In the genomic region with DNA sequence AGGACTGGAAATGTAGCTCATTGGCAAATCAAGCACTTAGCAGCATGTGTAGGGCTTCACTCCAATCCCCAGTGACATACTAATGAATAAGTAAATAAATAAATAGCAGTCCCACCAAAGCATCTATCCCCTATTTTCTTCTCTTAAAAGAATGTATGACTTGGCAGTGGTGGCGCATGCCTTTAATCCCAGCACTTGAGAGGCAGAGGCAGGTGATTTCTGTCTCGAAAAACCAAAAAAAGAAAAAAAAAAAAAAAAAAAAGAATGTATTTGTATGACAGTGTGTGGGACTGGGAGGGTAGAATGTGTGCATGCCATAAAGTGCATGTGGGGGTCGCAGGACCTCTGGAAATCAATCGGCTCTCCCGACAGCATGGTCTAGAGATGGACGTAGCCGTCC, we compare ENCODE assay signal across 23 mouse cellular contexts. TPM values are rescaled to one million over a fixed set of nuclear protein-coding genes. Genes with fewer than 3 reads are reported as not detected.
DNase-seq lines count a peak whose midpoint lies in the region; ATAC-seq and TF ChIP-seq lines count a peak whose summit lies in the region.
"Had no signal": no experiment of that assay in that cellular context is flagged by ENCODE, and none has a peak within 500 bp of the region (broad histone marks: within the 10 kb centered on the region; RNA-seq: fewer than 3 reads in every experiment).

No protein-coding gene starts in this region.

- DNase-seq in heart, postnatal 36 days = no peak
- no peak for DNase-seq in left cerebral cortex, adult 2 months (ENCODE audit: extremely low spot score in 1 of 2, low spot score in 2 of 2)
- DNase-seq in left cerebral cortex, postnatal 10 days (ENCODE audit: extremely low spot score in 1 of 2, low spot score in 2 of 2) = no peak
- DNase-seq in heart, postnatal 0 days (ENCODE audit: low spot score) = no peak
- DNase-seq: adrenal gland, postnatal 25 days; cerebellum, adult 11 months; cerebellum, postnatal 14 days; embryo, embryonic 11 days; gastrocnemius, postnatal 36 days; lung, adult 2 months; lung, postnatal 36 days; right cerebral cortex, postnatal 25 days; thymus, adult 18-20 months; thymus, postnatal 4 days had no signal

- peak overlapping the region; percentile 12; the same call in 1 of the 2 replicates for H3K27ac ChIP-seq in forebrain, embryonic 15.5 days (replicated peaks)
- H3K27ac ChIP-seq in forebrain, embryonic 13.5 days = no peak overlapping the region
- H3K27ac ChIP-seq in heart, embryonic 12.5 days (ENCODE audit: poor library complexity, severe bottlenecking) = peak overlapping the region; percentile 85
- H3K27ac ChIP-seq in left cerebral cortex, adult 2 months = peak overlapping the region; percentile 36; the same call in 1 of the 2 replicates
- H3K27ac ChIP-seq in heart, postnatal 0 days (ENCODE audit: low read depth) = peak overlapping the region; percentile 82
- no peak overlapping the region for H3K27ac ChIP-seq in intestine, embryonic 16.5 days (ENCODE audit: low read length)
- H3K27ac ChIP-seq: hindbrain, embryonic 13.5 days; stomach, embryonic 15.5 days had no signal

- intact Hi-C loops in heart, postnatal 36 days (cut with DNase I) = no loop called here
- intact Hi-C loops in left cerebral cortex, adult 2 months (cut with DNase I) = no loop called here
- intact Hi-C loops in left cerebral cortex, postnatal 10 days (cut with DNase I) = no loop called here

- WGBS in forebrain, embryonic 15.5 days = 85% methylated on average over 7 of the region's 7 CpGs
- 88% methylated on average over 7 of the region's 7 CpGs for WGBS in forebrain, embryonic 13.5 days
- 53% methylated on average over 7 of the region's 7 CpGs for WGBS in heart, embryonic 12.5 days
- 44% methylated on average over 7 of the region's 7 CpGs for WGBS in heart, postnatal 0 days
- WGBS in intestine, embryonic 16.5 days = 83% methylated on average over 7 of the region's 7 CpGs

- no peak overlapping the region for H3K9ac ChIP-seq in forebrain, embryonic 15.5 days (replicated peaks)
- H3K9ac ChIP-seq in forebrain, embryonic 13.5 days = no peak overlapping the region
- no peak overlapping the region for H3K9ac ChIP-seq in heart, embryonic 12.5 days
- no peak overlapping the region for H3K9ac ChIP-seq in heart, postnatal 0 days (replicated peaks; ENCODE audit: low read depth, low read length)
- no peak overlapping the region for H3K9ac ChIP-seq in intestine, embryonic 16.5 days (ENCODE audit: low read depth, low read length)
- H3K9ac ChIP-seq: hindbrain, embryonic 13.5 days; stomach, embryonic 15.5 days had no signal

- no peaks in the 10 kb centered on the region for H3K27me3 ChIP-seq in forebrain, embryonic 15.5 days
- no peaks in the 10 kb centered on the region for H3K27me3 ChIP-seq in forebrain, embryonic 13.5 days
- no peaks in the 10 kb centered on the region for H3K27me3 ChIP-seq in heart, embryonic 12.5 days (replicated peaks)
- H3K27me3 ChIP-seq in heart, postnatal 0 days (ENCODE audit: control insufficient read depth, insufficient read depth, low read length) = no peaks in the 10 kb centered on the region
- no peaks in the 10 kb centered on the region for H3K27me3 ChIP-seq in intestine, embryonic 16.5 days (replicated peaks; ENCODE audit: control insufficient read depth, insufficient read depth, low read length)
- H3K27me3 ChIP-seq: CH12.LX; hindbrain, embryonic 13.5 days; stomach, embryonic 15.5 days had no signal

- H3K4me1 ChIP-seq in forebrain, embryonic 15.5 days = peaks cover 19% of the 10 kb centered on the region
- peaks cover 5% of the 10 kb centered on the region; the same call in 1 of the 2 replicates for H3K4me1 ChIP-seq in forebrain, embryonic 13.5 days
- peaks cover 35% of the 10 kb centered on the region for H3K4me1 ChIP-seq in heart, embryonic 12.5 days (replicated peaks)
- H3K4me1 ChIP-seq in heart, postnatal 0 days (ENCODE audit: control insufficient read depth, insufficient read depth) = peaks cover 18% of the 10 kb centered on the region
- peaks cover 2% of the 10 kb centered on the region; the same call in 1 of the 2 replicates for H3K4me1 ChIP-seq in intestine, embryonic 16.5 days (ENCODE audit: control insufficient read depth, insufficient read depth, low read length)

- H3K4me2 ChIP-seq in forebrain, embryonic 15.5 days (replicated peaks) = no peak overlapping the region
- no peak overlapping the region for H3K4me2 ChIP-seq in forebrain, embryonic 13.5 days
- H3K4me2 ChIP-seq in heart, embryonic 12.5 days = peak overlapping the region; percentile 48
- peak overlapping the region; percentile 22; the same call in 1 of the 2 replicates for H3K4me2 ChIP-seq in heart, postnatal 0 days (ENCODE audit: low read depth, low read length)
- H3K4me2 ChIP-seq in intestine, embryonic 16.5 days (ENCODE audit: low read depth, low read length) = no peak overlapping the region
- H3K4me2 ChIP-seq: hindbrain, embryonic 13.5 days; stomach, embryonic 15.5 days had no signal

- no peak for ATAC-seq in forebrain, embryonic 15.5 days (replicated peaks)
- no peak for ATAC-seq in forebrain, embryonic 13.5 days
- ATAC-seq in heart, embryonic 12.5 days (ENCODE audit: insufficient number of reproducible peaks, low FRiP score) = no peak
- no peak for ATAC-seq in heart, postnatal 0 days (ENCODE audit: insufficient read depth, low read depth)
- ATAC-seq in intestine, embryonic 16.5 days = no peak
- ATAC-seq: inflammation-experienced regulatory T-cells, adult 6 months; midbrain, embryonic 16.5 days had no signal

- H3K9me3 ChIP-seq in forebrain, embryonic 15.5 days = no peaks in the 10 kb centered on the region
- no peaks in the 10 kb centered on the region for H3K9me3 ChIP-seq in forebrain, embryonic 13.5 days (replicated peaks)
- H3K9me3 ChIP-seq in heart, embryonic 12.5 days (replicated peaks) = no peaks in the 10 kb centered on the region
- no peaks in the 10 kb centered on the region for H3K9me3 ChIP-seq in heart, postnatal 0 days (replicated peaks; ENCODE audit: control insufficient read depth, low read length)
- no peaks in the 10 kb centered on the region for H3K9me3 ChIP-seq in intestine, embryonic 16.5 days (ENCODE audit: control insufficient read depth, low read length)
- H3K9me3 ChIP-seq: hindbrain, embryonic 13.5 days; stomach, embryonic 15.5 days had no signal

- TF ChIP-seq EP300 in heart, postnatal 0 days (IDR thresholded peaks at IDR 0.05; ENCODE audit: low read depth) = no peak

- H3K4me3 ChIP-seq in forebrain, embryonic 15.5 days = no peak overlapping the region
- H3K4me3 ChIP-seq in forebrain, embryonic 13.5 days = no peak overlapping the region
- no peak overlapping the region for H3K4me3 ChIP-seq in heart, embryonic 12.5 days
- H3K4me3 ChIP-seq in left cerebral cortex, adult 2 months = no peak overlapping the region
- H3K4me3 ChIP-seq in heart, postnatal 0 days (ENCODE audit: low read depth, low read length) = no peak overlapping the region
- no peak overlapping the region for H3K4me3 ChIP-seq in intestine, embryonic 16.5 days (ENCODE audit: low read length)
- H3K4me3 ChIP-seq: hindbrain, embryonic 13.5 days; stomach, embryonic 15.5 days had no signal

- no peak for TF ChIP-seq CTCF in left cerebral cortex, adult 2 months (IDR thresholded peaks at IDR 0.05)
- TF ChIP-seq CTCF in heart, postnatal 0 days (IDR thresholded peaks at IDR 0.05; ENCODE audit: low read depth) = no peak

- H3K36me3 ChIP-seq in forebrain, embryonic 15.5 days = peaks cover 10% of the 10 kb centered on the region; the same call in 1 of the 2 replicates
- H3K36me3 ChIP-seq in forebrain, embryonic 13.5 days (ENCODE audit: poor library complexity, severe bottlenecking) = peaks cover 44% of the 10 kb centered on the region
- H3K36me3 ChIP-seq in heart, embryonic 12.5 days = peaks cover 52% of the 10 kb centered on the region
- peaks cover 36% of the 10 kb centered on the region; the same call in 1 of the 2 replicates for H3K36me3 ChIP-seq in heart, postnatal 0 days (replicated peaks; ENCODE audit: control insufficient read depth, insufficient read depth, low read length)
- H3K36me3 ChIP-seq in intestine, embryonic 16.5 days (ENCODE audit: control insufficient read depth, insufficient read depth, low read length) = peaks cover 6% of the 10 kb centered on the region; the same call in 1 of the 2 replicates

RNA-seq across cellular contexts. Expression of gene Grb2, which starts 22.4 kb away (rescaled TPM):
- polyA plus RNA-seq in forebrain, embryonic 15.5 days (2015; fragmentation: Nextera tagmentation; extraction: Ambion mirVana) = 180 and 199 TPM in 2 replicates
- polyA plus RNA-seq in forebrain, embryonic 13.5 days (2015; fragmentation: Nextera tagmentation; extraction: Ambion mirVana) = 137 and 139 TPM in 2 replicates
- polyA plus RNA-seq in heart, embryonic 12.5 days (2016; fragmentation: Nextera tagmentation; extraction: Ambion mirVana) = 95.9 and 113 TPM in 2 replicates
- total RNA-seq in heart, postnatal 36 days (2021) = 100 to 1,000 TPM; 102 to 110 TPM
- 100 to 1,000 TPM; 186 to 196 TPM for total RNA-seq in left cerebral cortex, adult 2 months (2021)
- total RNA-seq in left cerebral cortex, postnatal 10 days (2021) = 100 to 1,000 TPM; 183 to 193 TPM
- 48.6 and 126 TPM in 2 replicates for total RNA-seq in heart, postnatal 0 days (2014; rRNA removed; ENCODE audit: low replicate concordance)
- polyA plus RNA-seq in heart, postnatal 0 days (2015; fragmentation: Nextera tagmentation; extraction: Ambion mirVana) = 96.9 and 116 TPM in 2 replicates
- polyA plus RNA-seq in intestine, embryonic 16.5 days (2015; fragmentation: Nextera tagmentation; extraction: Ambion mirVana) = 67.1 and 73.1 TPM in 2 replicates

RNA-seq across cellular contexts. Expression of gene Slc25a19, which starts 57.9 kb away (rescaled TPM):
- polyA plus RNA-seq in forebrain, embryonic 15.5 days (2015; fragmentation: Nextera tagmentation; extraction: Ambion mirVana) = 55.3 and 56.1 TPM in 2 replicates
- polyA plus RNA-seq in forebrain, embryonic 13.5 days (2015; fragmentation: Nextera tagmentation; extraction: Ambion mirVana) = 37.6 and 37.8 TPM in 2 replicates
- 39.9 and 42.1 TPM in 2 replicates for polyA plus RNA-seq in heart, embryonic 12.5 days (2016; fragmentation: Nextera tagmentation; extraction: Ambion mirVana)
- 10 to 100 TPM; 35.5 to 38.8 TPM for total RNA-seq in heart, postnatal 36 days (2021)
- 10 to 100 TPM; 57.2 to 59.5 TPM for total RNA-seq in left cerebral cortex, adult 2 months (2021)
- total RNA-seq in left cerebral cortex, postnatal 10 days (2021) = 10 to 100 TPM; 55.0 to 59.7 TPM
- 25.0 and 35.1 TPM in 2 replicates for total RNA-seq in heart, postnatal 0 days (2014; rRNA removed; ENCODE audit: low replicate concordance)
- polyA plus RNA-seq in heart, postnatal 0 days (2015; fragmentation: Nextera tagmentation; extraction: Ambion mirVana) = 35.0 and 41.0 TPM in 2 replicates
- polyA plus RNA-seq in intestine, embryonic 16.5 days (2015; fragmentation: Nextera tagmentation; extraction: Ambion mirVana) = 30.3 and 31.3 TPM in 2 replicates

Comparison
In these comparisons a context has a peak if more than half of its experiments do, and no peak if none do; other contexts are left out.
1. H3K27ac ChIP-seq: peak in forebrain, embryonic 15.5 days (single experiment), heart, embryonic 12.5 days (single experiment), left cerebral cortex, adult 2 months (single experiment) and heart, postnatal 0 days (single experiment); none in forebrain, embryonic 13.5 days (single experiment) and intestine, embryonic 16.5 days (single experiment).
2. H3K4me2 ChIP-seq: peak in heart, embryonic 12.5 days (single experiment) and heart, postnatal 0 days (single experiment); none in forebrain, embryonic 15.5 days (single experiment), forebrain, embryonic 13.5 days (single experiment) and intestine, embryonic 16.5 days (single experiment).